18 mouse cellular contexts compared by ENCODE assay signal in the genomic region with DNA sequence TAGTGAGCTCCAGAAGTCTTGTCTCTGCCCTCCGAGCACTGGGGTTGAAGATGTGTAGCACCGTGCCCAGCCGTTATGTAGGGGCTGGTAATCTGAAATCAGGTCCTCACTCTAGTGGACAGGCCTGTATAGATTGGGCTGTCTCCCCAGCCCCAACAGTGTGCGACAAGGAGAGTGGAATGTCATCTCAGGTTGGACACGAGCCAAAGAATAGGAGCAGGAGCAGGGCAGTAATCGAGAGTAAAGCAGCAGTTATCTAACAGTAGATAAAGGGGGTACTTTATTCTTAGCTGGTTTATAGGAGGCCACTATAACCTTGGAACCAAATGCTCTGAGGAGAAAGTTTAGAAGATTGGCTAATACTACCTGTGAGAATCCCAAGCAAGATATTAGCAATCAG. TPM values are rescaled to one million over a fixed set of nuclear protein-coding genes. Genes with fewer than 3 reads are reported as not detected.
A peak's percentile ranks its signal among the peaks of the same experiment; 100 is the strongest.
DNase-seq lines count a peak whose midpoint lies in the region; ATAC-seq and TF ChIP-seq lines count a peak whose summit lies in the region.
"Had no signal": no experiment of that assay in that cellular context is flagged by ENCODE, and none has a peak within 500 bp of the region (broad histone marks: within the 10 kb centered on the region; RNA-seq: fewer than 3 reads in every experiment).

No protein-coding gene starts in this region.

- H3K4me3 ChIP-seq in heart, embryonic 13.5 days, result no peak overlapping the region
- no peak overlapping the region for H3K4me3 ChIP-seq in liver, postnatal 0 days (ENCODE audit: low read depth, low read length)
- H3K4me3 ChIP-seq in forebrain, postnatal 0 days (ENCODE audit: low read depth, low read length), result no peak overlapping the region
- H3K4me3 ChIP-seq: limb, embryonic 15.5 days; midbrain, embryonic 10.5 days had no signal

- H3K9me3 ChIP-seq in heart, embryonic 13.5 days, result no peaks in the 10 kb centered on the region
- no peaks in the 10 kb centered on the region for H3K9me3 ChIP-seq in liver, postnatal 0 days (ENCODE audit: low read length)
- no peaks in the 10 kb centered on the region for H3K9me3 ChIP-seq in forebrain, postnatal 0 days (ENCODE audit: low read length)
- H3K9me3 ChIP-seq: limb, embryonic 15.5 days; midbrain, embryonic 10.5 days had no signal

- whole genome bisulfite sequencing in heart, embryonic 13.5 days, result 20% methylated on average over 6 of the region's 6 CpGs
- 44% methylated on average over 6 of the region's 6 CpGs for WGBS in liver, postnatal 0 days (ENCODE audit: insufficient replicate concordance)
- WGBS in forebrain, postnatal 0 days, result 70% methylated on average over 6 of the region's 6 CpGs

- no peaks in the 10 kb centered on the region for H3K27me3 ChIP-seq in heart, embryonic 13.5 days (replicated peaks)
- no peaks in the 10 kb centered on the region for H3K27me3 ChIP-seq in liver, postnatal 0 days (ENCODE audit: insufficient read depth, low read length)
- no peaks in the 10 kb centered on the region for H3K27me3 ChIP-seq in forebrain, postnatal 0 days (ENCODE audit: insufficient read depth, low read length)
- H3K27me3 ChIP-seq: limb, embryonic 15.5 days had no signal

- no peak for ATAC-seq in heart, embryonic 13.5 days (ENCODE audit: extremely low read depth, insufficient number of reproducible peaks, low FRiP score, low TSS enrichment)
- ATAC-seq in erythroblast, adult 5-6 weeks (replicated peaks; ENCODE audit: low FRiP score, poor library complexity, severe bottlenecking), result 0 out of 2 replicates have a peak, but pooled peaks have one; percentile 22
- ATAC-seq in liver, postnatal 0 days, result no peak
- ATAC-seq in forebrain, postnatal 0 days, result no peak
- ATAC-seq: hindbrain, postnatal 0 days had no signal

- H3K27ac ChIP-seq in heart, embryonic 13.5 days (replicated peaks), result peak overlapping the region; percentile 84
- H3K27ac ChIP-seq in liver, postnatal 0 days (ENCODE audit: low read depth), result no peak overlapping the region
- no peak overlapping the region for H3K27ac ChIP-seq in forebrain, postnatal 0 days (ENCODE audit: low read depth, low read length)
- H3K27ac ChIP-seq: hindbrain, postnatal 0 days; limb, embryonic 15.5 days; midbrain, embryonic 10.5 days had no signal

- DNase-seq in heart, postnatal 25 days (ENCODE audit: low spot score), result no peak
- peak; percentile 44 for DNase-seq in heart, postnatal 4 days
- DNase-seq in liver, postnatal 0 days, result no peak
- DNase-seq in ovary, postnatal 14 days (ENCODE audit: low spot score), result no peak
- no peak for DNase-seq in forebrain, postnatal 0 days
- no peak for DNase-seq in gastrocnemius, postnatal 4 days (ENCODE audit: low spot score in 2 of 2)
- DNase-seq: B cell, adult 2 months; cerebellum, adult 2 months; gastrocnemius, postnatal 36 days; kidney, adult 2 months; kidney, postnatal 14 days; retina, postnatal 1 day; thymus, postnatal 14 days had no signal

- peaks cover 68% of the 10 kb centered on the region for H3K36me3 ChIP-seq in heart, embryonic 13.5 days
- H3K36me3 ChIP-seq in liver, postnatal 0 days (replicated peaks; ENCODE audit: insufficient read depth, low read length), result peaks cover 15% of the 10 kb centered on the region
- peaks cover 29% of the 10 kb centered on the region for H3K36me3 ChIP-seq in forebrain, postnatal 0 days (ENCODE audit: insufficient read depth)

- peak overlapping the region; percentile 25 for H3K4me2 ChIP-seq in heart, embryonic 13.5 days
- H3K4me2 ChIP-seq in liver, postnatal 0 days (ENCODE audit: low read depth, low read length), result peak overlapping the region; percentile 11; the same call in 1 of the 2 replicates
- no peak overlapping the region for H3K4me2 ChIP-seq in forebrain, postnatal 0 days (ENCODE audit: low read depth)
- H3K4me2 ChIP-seq: limb, embryonic 15.5 days had no signal

- peak overlapping the region; percentile 37; the same call in 1 of the 2 replicates for H3K9ac ChIP-seq in heart, embryonic 13.5 days
- H3K9ac ChIP-seq in liver, postnatal 0 days (replicated peaks), result no peak overlapping the region
- H3K9ac ChIP-seq in forebrain, postnatal 0 days, result no peak overlapping the region
- H3K9ac ChIP-seq: limb, embryonic 15.5 days had no signal

- peaks cover 70% of the 10 kb centered on the region for H3K4me1 ChIP-seq in heart, embryonic 13.5 days
- peaks cover 13% of the 10 kb centered on the region for H3K4me1 ChIP-seq in liver, postnatal 0 days (ENCODE audit: insufficient read depth)
- no peaks in the 10 kb centered on the region for H3K4me1 ChIP-seq in forebrain, postnatal 0 days (ENCODE audit: insufficient read depth)
- H3K4me1 ChIP-seq: limb, embryonic 15.5 days had no signal

- TF ChIP-seq CTCF in liver, postnatal 0 days (IDR thresholded peaks at IDR 0.05; ENCODE audit: low read depth), result no peak
- no peak for TF ChIP-seq CTCF in forebrain, postnatal 0 days (IDR thresholded peaks at IDR 0.05; ENCODE audit: low read depth)

- no peak for TF ChIP-seq EP300 in liver, postnatal 0 days (IDR thresholded peaks at IDR 0.05; ENCODE audit: low read depth)

- intact Hi-C loops in heart, postnatal 25 days (cut with DNase I), result no loop called here

RNA-seq across cellular contexts. Expression of a gene that starts 30.9 kb away (rescaled TPM):
- 28.9 and 30.7 TPM in 2 replicates for polyA plus RNA-seq in heart, embryonic 13.5 days (2015; fragmentation: Nextera tagmentation; extraction: Ambion mirVana)
- total RNA-seq in heart, postnatal 25 days (2021), result 10 to 100 TPM; 16.0 to 16.2 TPM
- 6.7 and 13.6 TPM in 2 replicates for total RNA-seq in erythroblast, adult 5-6 weeks (2015; ENCODE audit: low replicate concordance)
- 23.3 and 25.0 TPM in 2 replicates for total RNA-seq in erythroblast, adult 5-6 weeks (2017; ENCODE audit: low replicate concordance)
- total RNA-seq in heart, postnatal 4 days (2021), result 10 to 100 TPM; 49.8 to 60.4 TPM
- polyA plus RNA-seq in liver, postnatal 0 days (2015; fragmentation: Nextera tagmentation; extraction: Ambion mirVana), result 6.9 and 7.3 TPM in 2 replicates
- total RNA-seq in forebrain, postnatal 0 days (2014; rRNA removed), result 60.0 and 73.8 TPM in 2 replicates
- 32.3 and 34.5 TPM in 2 replicates for polyA plus RNA-seq in forebrain, postnatal 0 days (2015; fragmentation: Nextera tagmentation; extraction: Ambion mirVana)
- total RNA-seq in gastrocnemius, postnatal 4 days (2021), result 10 to 100 TPM; 34.7 to 35.2 TPM
